Mouse (Mus musculus) midbrain, embryonic 11.5 days (tissue): ENCODE data around the gene Ggnbp2. TPM values are rescaled to one million over a fixed set of nuclear protein-coding genes. Genes with fewer than 3 reads are reported as not detected.
A peak's percentile ranks its signal among the peaks of the same experiment; 100 is the strongest.

Experiments used
- ATAC-seq: fragments of 200-750 bp; cut with Nextera tagmentation; 2 replicates; pipeline ENCODE4 v1.8.0; 2017; ENCODE audit warnings: moderate TSS enrichment, moderate library complexity; ENCODE audit not compliant: low FRiP score
- DNase-seq: peaks from one replicate; pipeline ENCODE4 v3.0.0; 2015; ENCODE audit warnings: low spot score; ENCODE audit errors: missing footprints
- H3K27ac ChIP-seq: fragments of 300-500 bp; sonication (generic); 2 replicates; pipeline ENCODE4 v1.5.1; 2014; ENCODE audit warnings: low read depth, low read length
- H3K27me3 ChIP-seq: fragments of 300-500 bp; sonication (generic); 2 replicates; pipeline ENCODE4 v1.6.1; 2014; ENCODE audit warnings: mild to moderate bottlenecking, low read length, moderate library complexity, mixed read lengths; ENCODE audit not compliant: control insufficient read depth, insufficient read depth
- H3K36me3 ChIP-seq: fragments of 300-500 bp; sonication (generic); 2 replicates; pipeline ENCODE4 v1.6.1; 2014; ENCODE audit warnings: mild to moderate bottlenecking, low read length, moderate library complexity, mixed read lengths; ENCODE audit not compliant: control insufficient read depth, insufficient read depth
- H3K4me1 ChIP-seq: fragments of 300-500 bp; sonication (generic); 2 replicates; pipeline ENCODE4 v1.6.1; 2014; ENCODE audit warnings: low read length; ENCODE audit not compliant: control insufficient read depth, insufficient read depth
- H3K4me2 ChIP-seq: fragments of 300-500 bp; sonication (generic); 2 replicates; pipeline ENCODE4 v1.6.1; 2014; ENCODE audit warnings: mild to moderate bottlenecking, moderate library complexity
- H3K4me3 ChIP-seq: fragments of 300-500 bp; sonication (generic); 2 replicates; pipeline ENCODE4 v1.5.1; 2014; ENCODE audit warnings: low read depth, low read length
- H3K9ac ChIP-seq: fragments of 300-500 bp; sonication (generic); 2 replicates; pipeline ENCODE4 v1.6.1; 2014; ENCODE audit warnings: low read length
- H3K9me3 ChIP-seq: fragments of 300-500 bp; sonication (generic); 2 replicates; pipeline ENCODE4 v1.6.1; 2016; ENCODE audit warnings: low read length; ENCODE audit not compliant: control insufficient read depth
- WGBS: fragments of 180-500 bp; shearing (Covaris S2); extraction: QIAGEN DNeasy Blood & Tissue Kit; methylation state at CpG from one replicate; pipeline ENCODE4 v1.1.7; 2014; 5-methylcytosine and 5-hydroxymethylcytosine counted together
- polyA plus RNA-seq: library from polyadenylated mRNA; unstranded; fragments of >200 nt; fragmentation: Nextera tagmentation; extraction: Ambion mirVana; gene quantifications from 2 replicates; pipeline ENCODE4 v1.2.1, GENCODE M21; 2014

Ggnbp2 gene
- polyA plus RNA-seq: 71.0 and 75.4 TPM in 2 replicates

- Histone ChIP-seq H3K36me3 (no peaks in the 10 kb centered on the region), H3K9ac (peak within 1 kb of the TSS; percentile 86), H3K9me3 (no peaks in the 10 kb centered on the region), H3K27ac (peak within 1 kb of the TSS; percentile 98), H3K4me2 (peak within 1 kb of the TSS; percentile 71), H3K4me1 (peaks cover 11% of the 10 kb centered on the region), H3K4me3 (peak within 1 kb of the TSS; percentile 77), H3K27me3 (no peaks in the 10 kb centered on the region)
- peak; percentile 90 for ATAC-seq
- peak; percentile 99 for DNase-seq
- WGBS: under 1% methylated on average over 43 of the region's 62 CpGs
Observed at GRCm38 (mm10) chr11:84870337-84871043, at the start of gene Ggnbp2. Gene Ggnbp2 (minus strand): TSS chr11:84870817.

- DNase-seq: no peak
- 75% methylated on average over 7 of the region's 7 CpGs for WGBS
- H3K36me3 ChIP-seq: no peaks in the 10 kb centered on the region
- peaks cover 4% of the 10 kb centered on the region; the same call in 1 of the 2 replicates for H3K4me1 ChIP-seq
- no peak overlapping the region for H3K27ac ChIP-seq
- no peaks in the 10 kb centered on the region for H3K9me3 ChIP-seq
- H3K4me2 ChIP-seq: no peak overlapping the region
- ATAC-seq: no peak
- no peak overlapping the region for H3K9ac ChIP-seq
- H3K27me3 ChIP-seq: no peaks in the 10 kb centered on the region
- H3K4me3 ChIP-seq: no peak overlapping the region
Observed at GRCm38 (mm10) chr11:84919951-84920350, 49.3 kb upstream of the Ggnbp2 start.

DNA sequence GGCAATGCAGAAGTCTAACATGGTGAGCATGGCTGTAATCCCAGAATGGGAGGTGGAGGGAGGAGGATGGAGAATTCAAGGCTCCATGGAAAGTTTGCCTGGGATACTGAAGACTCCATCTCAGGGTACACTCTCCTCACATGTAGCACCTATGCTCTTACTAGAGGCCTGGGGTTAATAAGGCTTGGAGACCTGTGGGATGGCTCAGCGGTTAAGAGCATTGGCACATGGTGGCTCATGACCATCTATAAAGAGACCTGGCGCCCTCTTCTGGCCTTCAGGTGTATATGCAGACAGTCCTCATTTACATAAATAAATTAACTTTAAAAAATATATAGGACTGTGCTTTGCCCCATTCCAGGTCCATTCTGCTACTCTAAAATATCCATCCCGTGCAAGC lies 48.7 kb upstream of the Ggnbp2 start:
- WGBS: 42% methylated on average over 3 of the region's 3 CpGs
- no peak overlapping the region for H3K27ac ChIP-seq
- H3K9me3 ChIP-seq: no peaks in the 10 kb centered on the region
- no peak overlapping the region for H3K9ac ChIP-seq
- H3K4me2 ChIP-seq: no peak overlapping the region
- no peak overlapping the region for H3K4me3 ChIP-seq
- H3K27me3 ChIP-seq: no peaks in the 10 kb centered on the region
- no peaks in the 10 kb centered on the region for H3K36me3 ChIP-seq
- H3K4me1 ChIP-seq: peaks cover 4% of the 10 kb centered on the region; the same call in 1 of the 2 replicates
- ATAC-seq (no peak), DNase-seq (no peak)

- WGBS: 4% methylated on average over 16 of the region's 16 CpGs
- no peak overlapping the region for H3K4me3 ChIP-seq
Observed at GRCm38 (mm10) chr11:84918425-84918824, 47.8 kb upstream of the Ggnbp2 start.

GRCm38 (mm10) chr11:84916703-84917300 lies 46.2 kb upstream of the Ggnbp2 start:
- Histone ChIP-seq H3K27ac (no peak overlapping the region), H3K9ac (peak overlapping the region; percentile 88), H3K4me2 (peak overlapping the region; percentile 48), H3K36me3 (peaks cover 5% of the 10 kb centered on the region; the same call in 1 of the 2 replicates), H3K9me3 (no peaks in the 10 kb centered on the region), H3K4me3 (peak overlapping the region; percentile 93), H3K4me1 (peaks cover 4% of the 10 kb centered on the region; the same call in 1 of the 2 replicates), H3K27me3 (no peaks in the 10 kb centered on the region)
- DNase-seq: peak; percentile 84
- 58% methylated on average over 7 of the region's 7 CpGs for WGBS
- no peak for ATAC-seq

More at GRCm38 (mm10) chr11:84918425-84918824, 47.8 kb upstream of the Ggnbp2 start:
- Histone ChIP-seq H3K4me2 (no peak overlapping the region; the same call in 1 of the 2 replicates), H3K4me1 (peaks cover 4% of the 10 kb centered on the region; the same call in 1 of the 2 replicates), H3K9me3 (no peaks in the 10 kb centered on the region), H3K9ac (no peak overlapping the region), H3K27ac (no peak overlapping the region), H3K27me3 (no peaks in the 10 kb centered on the region), H3K36me3 (no peaks in the 10 kb centered on the region; the same call in 1 of the 2 replicates)
- DNase-seq (peak; percentile 99), ATAC-seq (0 out of 2 replicates have a peak, but pooled peaks have one; percentile 70)

GRCm38 (mm10) chr11:84916053-84916702 lies 45.6 kb upstream of the Ggnbp2 start, which contains the start of gene Znhit3:
Gene Znhit3 (minus strand): TSS chr11:84916366.
- ATAC-seq: peak; percentile 90
- peaks cover 9% of the 10 kb centered on the region for H3K36me3 ChIP-seq
- H3K27me3 ChIP-seq: no peaks in the 10 kb centered on the region
- peak within 1 kb of the TSS; percentile 88 for H3K9ac ChIP-seq
- no peak within 1 kb of the TSS for H3K27ac ChIP-seq
- peaks cover 4% of the 10 kb centered on the region; the same call in 1 of the 2 replicates for H3K4me1 ChIP-seq
- 3% methylated on average over 34 of the region's 34 CpGs for WGBS
- no peaks in the 10 kb centered on the region for H3K9me3 ChIP-seq
- H3K4me3 ChIP-seq: peak within 1 kb of the TSS; percentile 93
- H3K4me2 ChIP-seq: peak within 1 kb of the TSS; percentile 68
- peak; percentile 93 for DNase-seq

DNA sequence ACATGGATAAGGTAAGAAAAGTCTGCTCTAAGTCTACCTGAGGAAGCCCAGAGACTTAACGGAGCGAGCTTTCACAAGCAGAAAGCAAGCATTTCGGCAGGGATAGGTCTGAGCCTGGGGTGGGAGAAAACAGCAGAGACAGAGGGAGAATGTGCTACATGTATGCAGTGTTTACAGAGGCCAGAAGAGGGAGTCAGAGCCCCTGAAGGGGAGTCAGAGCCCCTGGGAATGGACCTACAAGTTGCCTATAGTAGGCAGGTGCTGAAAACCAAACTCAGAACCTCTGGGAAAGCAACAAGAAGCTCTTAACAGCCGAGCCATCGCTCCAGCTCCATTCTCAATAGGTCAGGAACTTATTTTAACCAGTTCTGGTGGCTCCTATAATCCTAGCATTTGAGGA lies 44.1 kb upstream of the Ggnbp2 start:
- WGBS: 86% methylated on average over 5 of the region's 5 CpGs
- DNase-seq (no peak), ATAC-seq (no peak)
- Histone ChIP-seq H3K36me3 (peaks cover 19% of the 10 kb centered on the region), H3K27me3 (no peaks in the 10 kb centered on the region), H3K9ac (no peak overlapping the region), H3K27ac (no peak overlapping the region), H3K4me2 (no peak overlapping the region), H3K9me3 (no peaks in the 10 kb centered on the region), H3K4me3 (no peak overlapping the region), H3K4me1 (peaks cover 4% of the 10 kb centered on the region; the same call in 1 of the 2 replicates)

DNA sequence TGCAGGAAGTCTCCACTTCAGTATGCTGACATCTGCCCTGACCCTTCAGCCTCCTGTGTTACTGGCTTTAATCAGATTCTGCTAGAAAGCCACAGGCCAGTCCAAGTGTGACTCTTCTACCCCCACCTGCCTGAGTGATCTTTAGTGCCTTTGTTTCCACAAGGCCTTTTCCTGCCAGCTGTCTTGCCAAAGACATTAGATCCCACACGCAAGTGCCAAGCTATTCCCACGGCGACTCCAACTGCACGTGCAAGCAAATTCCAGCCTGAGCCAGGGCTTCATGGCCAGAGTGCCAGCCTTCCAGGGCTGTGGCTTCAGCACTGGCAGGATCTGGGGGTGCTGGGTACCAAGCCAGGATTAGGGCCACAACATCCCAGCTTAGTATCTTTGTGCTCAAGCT lies 39.8 kb upstream of the Ggnbp2 start:
- no peak overlapping the region for H3K9ac ChIP-seq
- no peak overlapping the region for H3K4me3 ChIP-seq
- peaks cover under 1% of the 10 kb centered on the region; the same call in 1 of the 2 replicates for H3K4me1 ChIP-seq
- H3K27me3 ChIP-seq: no peaks in the 10 kb centered on the region
- no peaks in the 10 kb centered on the region for H3K9me3 ChIP-seq
- H3K4me2 ChIP-seq: no peak overlapping the region
- 91% methylated on average over 4 of the region's 4 CpGs for WGBS
- H3K36me3 ChIP-seq: peaks cover 36% of the 10 kb centered on the region
- no peak overlapping the region for H3K27ac ChIP-seq
- DNase-seq (no peak), ATAC-seq (no peak)
